Mouse (Mus musculus): ENCODE measurements around the gene Lcn12. TPM values are rescaled to one million over a fixed set of nuclear protein-coding genes. Genes with fewer than 3 reads are reported as not detected.

Gene Lcn12
- total and polyA plus RNA-seq, 2 experiments, result 0.27 TPM; not detected in 1

- Histone ChIP-seq H3K27me3 (ENCODE audit: control insufficient read depth, insufficient read depth, low read length) (no peaks in the 10 kb centered on the region), H3K9ac (ENCODE audit: low read depth, low read length) (no peak within 1 kb of the TSS), H3K79me2 (ENCODE audit: control insufficient read depth, insufficient read depth, low read length) (no peaks in the 10 kb centered on the region), H3K36me3 (ENCODE audit: control insufficient read depth, insufficient read depth, low read length) (no peaks in the 10 kb centered on the region; the same call in 1 of the 2 replicates), H3K4me1 (ENCODE audit: control insufficient read depth, insufficient read depth, low read length) (peaks cover 23% of the 10 kb centered on the region), H3K27ac (replicated peaks; ENCODE audit: insufficient read depth, low read depth, low read length) (no peak within 1 kb of the TSS), H3K4me3 (ENCODE audit: insufficient read depth, low read depth, low read length) (no peak within 1 kb of the TSS)
- no peak for DNase-seq (ENCODE audit: extremely low read depth, low read depth, low spot score)
- no peak for TF ChIP-seq CTCF (IDR thresholded peaks at IDR 0.05; ENCODE audit: low read depth, low read length)
- TF ChIP-seq POLR2A (IDR thresholded peaks at IDR 0.05; ENCODE audit: extremely low read depth, insufficient read depth, low read length), result no peak
- WGBS, result 62% methylated on average over 14 of the region's 14 CpGs
Measured at GRCm38 (mm10) chr2:25456205-25456953, 37.3 kb downstream of the Lcn12 start, which contains the start of gene Clic3. Clic3 (plus strand) TSS chr2:25456838.

- 17% methylated on average over 1 of the region's 1 CpGs for WGBS
Measured at GRCm38 (mm10) chr2:25452951-25453350, 40.8 kb downstream of the Lcn12 start.

GRCm38 (mm10) chr2:25450853-25451647, 42.7 kb downstream of the Lcn12 start:
- peak; percentile 72 for DNase-seq (ENCODE audit: extremely low read depth, low read depth, low spot score)
- H3K4me1 ChIP-seq (ENCODE audit: control insufficient read depth, insufficient read depth, low read length), result peaks cover 5% of the 10 kb centered on the region; the same call in 1 of the 2 replicates
- no peak for TF ChIP-seq POLR2A (IDR thresholded peaks at IDR 0.05; ENCODE audit: extremely low read depth, insufficient read depth, low read length)
- TF ChIP-seq CTCF (IDR thresholded peaks at IDR 0.05; ENCODE audit: low read depth, low read length), result no peak

More at GRCm38 (mm10) chr2:25452951-25453350, 40.8 kb downstream of the Lcn12 start:
- Histone ChIP-seq H3K36me3 (ENCODE audit: control insufficient read depth, insufficient read depth, low read length) (no peaks in the 10 kb centered on the region), H3K79me2 (ENCODE audit: control insufficient read depth, insufficient read depth, low read length) (no peaks in the 10 kb centered on the region), H3K9ac (ENCODE audit: low read depth, low read length) (no peak overlapping the region), H3K27ac (replicated peaks; ENCODE audit: insufficient read depth, low read depth, low read length) (peak overlapping the region; percentile 67), H3K27me3 (ENCODE audit: control insufficient read depth, insufficient read depth, low read length) (no peaks in the 10 kb centered on the region), H3K4me3 (ENCODE audit: insufficient read depth, low read depth, low read length) (no peak overlapping the region), H3K4me1 (ENCODE audit: control insufficient read depth, insufficient read depth, low read length) (peaks cover 5% of the 10 kb centered on the region; the same call in 1 of the 2 replicates)
- TF ChIP-seq POLR2A (IDR thresholded peaks at IDR 0.05; ENCODE audit: extremely low read depth, insufficient read depth, low read length), result no peak
- TF ChIP-seq CTCF (IDR thresholded peaks at IDR 0.05; ENCODE audit: low read depth, low read length), result no peak
- peak; percentile 78 for DNase-seq (ENCODE audit: extremely low read depth, low read depth, low spot score)

GRCm38 (mm10) chr2:25442682-25443081, 51.0 kb downstream of the Lcn12 start:
- Histone ChIP-seq H3K4me1 (ENCODE audit: control insufficient read depth, insufficient read depth, low read length) (no peaks in the 10 kb centered on the region), H3K27me3 (ENCODE audit: control insufficient read depth, insufficient read depth, low read length) (no peaks in the 10 kb centered on the region), H3K4me3 (ENCODE audit: insufficient read depth, low read depth, low read length) (no peak overlapping the region), H3K36me3 (ENCODE audit: control insufficient read depth, insufficient read depth, low read length) (no peaks in the 10 kb centered on the region), H3K79me2 (ENCODE audit: control insufficient read depth, insufficient read depth, low read length) (no peaks in the 10 kb centered on the region), H3K9ac (ENCODE audit: low read depth, low read length) (no peak overlapping the region), H3K27ac (replicated peaks; ENCODE audit: insufficient read depth, low read depth, low read length) (no peak overlapping the region)
- no peak for TF ChIP-seq CTCF (IDR thresholded peaks at IDR 0.05; ENCODE audit: low read depth, low read length)
- TF ChIP-seq POLR2A (IDR thresholded peaks at IDR 0.05; ENCODE audit: extremely low read depth, insufficient read depth, low read length), result no peak
- WGBS, result 94% methylated on average over 14 of the region's 14 CpGs
- no peak for DNase-seq (ENCODE audit: extremely low read depth, low read depth, low spot score)

More at GRCm38 (mm10) chr2:25450853-25451647, 42.7 kb downstream of the Lcn12 start:
- no peaks in the 10 kb centered on the region for H3K79me2 ChIP-seq (ENCODE audit: control insufficient read depth, insufficient read depth, low read length)
- no peak overlapping the region for H3K9ac ChIP-seq (ENCODE audit: low read depth, low read length)
- H3K36me3 ChIP-seq (ENCODE audit: control insufficient read depth, insufficient read depth, low read length), result no peaks in the 10 kb centered on the region
- no peak overlapping the region for H3K4me3 ChIP-seq (ENCODE audit: insufficient read depth, low read depth, low read length)
- WGBS, result 81% methylated on average over 8 of the region's 8 CpGs
- no peaks in the 10 kb centered on the region for H3K27me3 ChIP-seq (ENCODE audit: control insufficient read depth, insufficient read depth, low read length)
- H3K27ac ChIP-seq (replicated peaks; ENCODE audit: insufficient read depth, low read depth, low read length), result no peak overlapping the region

GRCm38 (mm10) chr2:25441067-25441466, 52.6 kb downstream of the Lcn12 start:
- DNase-seq (ENCODE audit: extremely low read depth, low read depth, low spot score), result no peak
- 89% methylated on average over 20 of the region's 20 CpGs for WGBS
- no peaks in the 10 kb centered on the region for H3K36me3 ChIP-seq (ENCODE audit: control insufficient read depth, insufficient read depth, low read length)
- no peak for TF ChIP-seq CTCF (IDR thresholded peaks at IDR 0.05; ENCODE audit: low read depth, low read length)
- no peak for TF ChIP-seq POLR2A (IDR thresholded peaks at IDR 0.05; ENCODE audit: extremely low read depth, insufficient read depth, low read length)
- H3K4me1 ChIP-seq (ENCODE audit: control insufficient read depth, insufficient read depth, low read length), result no peaks in the 10 kb centered on the region
- H3K4me3 ChIP-seq (ENCODE audit: insufficient read depth, low read depth, low read length), result no peak overlapping the region
- H3K9ac ChIP-seq (ENCODE audit: low read depth, low read length), result no peak overlapping the region
- H3K27ac ChIP-seq (replicated peaks; ENCODE audit: insufficient read depth, low read depth, low read length), result no peak overlapping the region
- no peaks in the 10 kb centered on the region for H3K27me3 ChIP-seq (ENCODE audit: control insufficient read depth, insufficient read depth, low read length)
- H3K79me2 ChIP-seq (ENCODE audit: control insufficient read depth, insufficient read depth, low read length), result no peaks in the 10 kb centered on the region

Other genes starting within 250 kb of the Lcn12 start
Only the 30 nearest of the 37 such genes appear.
- not detected in 2 replicates for gene Tmem210, start 205.8 kb downstream of the Lcn12 start, total RNA-seq (2014; rRNA removed)
- not detected in 2 replicates for gene Tmem210, start 205.8 kb downstream of the Lcn12 start, polyA plus RNA-seq (2012; rRNA removed)
- not detected in 2 replicates for gene Lrrc26, start 204.0 kb downstream of the Lcn12 start, total RNA-seq (2014; rRNA removed)
- gene Lrrc26, start 204.0 kb downstream of the Lcn12 start, polyA plus RNA-seq (2012; rRNA removed), result 0.07 and 0.10 TPM in 2 replicates
- gene Grin1, start 174.7 kb downstream of the Lcn12 start, total RNA-seq (2014; rRNA removed), result 0.07 TPM in 1 of 2 replicates, not detected in the other
- not detected in 2 replicates for gene Grin1, start 174.7 kb downstream of the Lcn12 start, polyA plus RNA-seq (2012; rRNA removed)
- 17.3 and 19.5 TPM in 2 replicates for gene Man1b1, start 161.6 kb downstream of the Lcn12 start, total RNA-seq (2014; rRNA removed)
- gene Man1b1, start 161.6 kb downstream of the Lcn12 start, polyA plus RNA-seq (2012; rRNA removed), result 8.1 TPM in 2 replicates
- 26.9 and 30.1 TPM in 2 replicates for gene Dpp7, start 137.6 kb downstream of the Lcn12 start, total RNA-seq (2014; rRNA removed)
- 28.6 and 45.1 TPM in 2 replicates for gene Dpp7, start 137.6 kb downstream of the Lcn12 start, polyA plus RNA-seq (2012; rRNA removed)
- gene Uap1l1, start 128.2 kb downstream of the Lcn12 start, total RNA-seq (2014; rRNA removed), result 3.3 and 5.4 TPM in 2 replicates
- gene Uap1l1, start 128.2 kb downstream of the Lcn12 start, polyA plus RNA-seq (2012; rRNA removed), result 3.0 and 8.1 TPM in 2 replicates
- 0.47 TPM in 1 of 2 replicates, not detected in the other for gene Sapcd2, start 121.6 kb downstream of the Lcn12 start, total RNA-seq (2014; rRNA removed)
- not detected in 2 replicates for gene Sapcd2, start 121.6 kb downstream of the Lcn12 start, polyA plus RNA-seq (2012; rRNA removed)
- gene Entpd2, start 98.0 kb downstream of the Lcn12 start, total RNA-seq (2014; rRNA removed), result 0.87 and 0.92 TPM in 2 replicates
- gene Entpd2, start 98.0 kb downstream of the Lcn12 start, polyA plus RNA-seq (2012; rRNA removed), result 5.6 and 9.7 TPM in 2 replicates
- gene Npdc1, start 94.6 kb downstream of the Lcn12 start, total RNA-seq (2014; rRNA removed), result 1.7 and 3.6 TPM in 2 replicates
- gene Npdc1, start 94.6 kb downstream of the Lcn12 start, polyA plus RNA-seq (2012; rRNA removed), result 8.4 and 8.9 TPM in 2 replicates
- 0.13 TPM in 1 of 2 replicates, not detected in the other for gene Fut7, start 70.6 kb downstream of the Lcn12 start, total RNA-seq (2014; rRNA removed)
- 0.07 and 0.21 TPM in 2 replicates for gene Fut7, start 70.6 kb downstream of the Lcn12 start, polyA plus RNA-seq (2012; rRNA removed)
- 11.1 and 13.4 TPM in 2 replicates for gene Abca2, start 65.2 kb downstream of the Lcn12 start, total RNA-seq (2014; rRNA removed)
- 40.9 and 48.7 TPM in 2 replicates for gene Abca2, start 65.2 kb downstream of the Lcn12 start, polyA plus RNA-seq (2012; rRNA removed)
- 0.18 and 0.54 TPM in 2 replicates for gene Clic3, start 37.1 kb downstream of the Lcn12 start, total RNA-seq (2014; rRNA removed)
- gene Clic3, start 37.1 kb downstream of the Lcn12 start, polyA plus RNA-seq (2012; rRNA removed), result 6.2 and 9.2 TPM in 2 replicates
- gene Paxx, start 32.8 kb downstream of the Lcn12 start, total RNA-seq (2014; rRNA removed), result 30.6 and 36.8 TPM in 2 replicates
- gene Paxx, start 32.8 kb downstream of the Lcn12 start, polyA plus RNA-seq (2012; rRNA removed), result 173 and 181 TPM in 2 replicates
- 7.7 and 8.9 TPM in 2 replicates for gene Ptgds, start 23.9 kb downstream of the Lcn12 start, total RNA-seq (2014; rRNA removed)
- gene Ptgds, start 23.9 kb downstream of the Lcn12 start, polyA plus RNA-seq (2012; rRNA removed), result 18.7 and 40.2 TPM in 2 replicates
- 18.6 and 24.0 TPM in 2 replicates for gene Fbxw5, start 6.8 kb upstream of the Lcn12 start, total RNA-seq (2014; rRNA removed)
- gene Fbxw5, start 6.8 kb upstream of the Lcn12 start, polyA plus RNA-seq (2012; rRNA removed), result 18.8 and 19.4 TPM in 2 replicates
- 589 and 721 TPM in 2 replicates for gene C8g, start 7.8 kb upstream of the Lcn12 start, total RNA-seq (2014; rRNA removed)
- gene C8g, start 7.8 kb upstream of the Lcn12 start, polyA plus RNA-seq (2012; rRNA removed), result 881 and 939 TPM in 2 replicates
- 4.0 and 5.2 TPM in 2 replicates for gene Traf2, start 53.0 kb upstream of the Lcn12 start, total RNA-seq (2014; rRNA removed)
- 7.0 and 9.9 TPM in 2 replicates for gene Traf2, start 53.0 kb upstream of the Lcn12 start, polyA plus RNA-seq (2012; rRNA removed)
- gene Edf1, start 63.9 kb upstream of the Lcn12 start, total RNA-seq (2014; rRNA removed), result 206 and 247 TPM in 2 replicates
- 153 and 186 TPM in 2 replicates for gene Edf1, start 63.9 kb upstream of the Lcn12 start, polyA plus RNA-seq (2012; rRNA removed)
- 7.5 and 7.8 TPM in 2 replicates for gene Mamdc4, start 80.9 kb upstream of the Lcn12 start, total RNA-seq (2014; rRNA removed)
- 1.5 and 2.0 TPM in 2 replicates for gene Mamdc4, start 80.9 kb upstream of the Lcn12 start, polyA plus RNA-seq (2012; rRNA removed)
- gene Phpt1, start 81.3 kb upstream of the Lcn12 start, total RNA-seq (2014; rRNA removed), result 6.7 and 8.2 TPM in 2 replicates
- gene Phpt1, start 81.3 kb upstream of the Lcn12 start, polyA plus RNA-seq (2012; rRNA removed), result 38.3 and 39.4 TPM in 2 replicates
- gene Ajm1, start 87.8 kb upstream of the Lcn12 start, total RNA-seq (2014; rRNA removed), result not detected in 2 replicates
- gene Ajm1, start 87.8 kb upstream of the Lcn12 start, polyA plus RNA-seq (2012; rRNA removed), result 0.06 and 0.07 TPM in 2 replicates
- gene Rabl6, start 114.6 kb upstream of the Lcn12 start, total RNA-seq (2014; rRNA removed), result 11.7 and 15.4 TPM in 2 replicates
- gene Rabl6, start 114.6 kb upstream of the Lcn12 start, polyA plus RNA-seq (2012; rRNA removed), result 20.6 and 29.6 TPM in 2 replicates
- under 0.01 and 0.07 TPM in 2 replicates for gene Ccdc183, start 123.8 kb upstream of the Lcn12 start, total RNA-seq (2014; rRNA removed)
- gene Ccdc183, start 123.8 kb upstream of the Lcn12 start, polyA plus RNA-seq (2012; rRNA removed), result 0.06 TPM in 1 of 2 replicates, not detected in the other
- 40.0 and 40.9 TPM in 2 replicates for gene Tmem141, start 128.1 kb upstream of the Lcn12 start, total RNA-seq (2014; rRNA removed)
- gene Tmem141, start 128.1 kb upstream of the Lcn12 start, polyA plus RNA-seq (2012; rRNA removed), result 28.5 and 30.9 TPM in 2 replicates
- gene Fcna, start 134.1 kb upstream of the Lcn12 start, total RNA-seq (2014; rRNA removed), result 35.4 and 63.2 TPM in 2 replicates
- gene Fcna, start 134.1 kb upstream of the Lcn12 start, polyA plus RNA-seq (2012; rRNA removed), result 27.1 and 36.5 TPM in 2 replicates
- gene Lcn8, start 159.2 kb upstream of the Lcn12 start, total RNA-seq (2014; rRNA removed), result not detected in 2 replicates
- not detected in 2 replicates for gene Lcn8, start 159.2 kb upstream of the Lcn12 start, polyA plus RNA-seq (2012; rRNA removed)
- not detected in 2 replicates for gene Lcn5, start 164.0 kb upstream of the Lcn12 start, total RNA-seq (2014; rRNA removed)
- not detected in 2 replicates for gene Lcn5, start 164.0 kb upstream of the Lcn12 start, polyA plus RNA-seq (2012; rRNA removed)
- not detected in 2 replicates for gene Lcn6, start 182.9 kb upstream of the Lcn12 start, total RNA-seq (2014; rRNA removed)
- gene Lcn6, start 182.9 kb upstream of the Lcn12 start, polyA plus RNA-seq (2012; rRNA removed), result not detected in 2 replicates
- gene Lcn10, start 188.8 kb upstream of the Lcn12 start, total RNA-seq (2014; rRNA removed), result not detected in 2 replicates
- not detected in 2 replicates for gene Lcn10, start 188.8 kb upstream of the Lcn12 start, polyA plus RNA-seq (2012; rRNA removed)
- gene Obp2a, start 206.1 kb upstream of the Lcn12 start, total RNA-seq (2014; rRNA removed), result not detected in 2 replicates
- gene Obp2a, start 206.1 kb upstream of the Lcn12 start, polyA plus RNA-seq (2012; rRNA removed), result not detected in 2 replicates

Measured in liver, adult 2 months (tissue).